Mouse (Mus musculus) erythroblast, adult 5-6 weeks (primary cell): Measurements from ENCODE around the gene Gm20388. TPM values are rescaled to one million over a fixed set of nuclear protein-coding genes. Genes with fewer than 3 reads are reported as not detected.
"Not testable (repeated sequence)": the region's sequence is repeated elsewhere in the genome, so short reads cannot be mapped to it uniquely, and the experiment has no call there.

Experiments used
- ATAC-seq: replicated peaks from 2 replicates; pipeline ENCODE4 v1.8.0; 2016; ENCODE audit warnings: moderate number of reproducible peaks, mild to moderate bottlenecking, moderate TSS enrichment, inconsistent platforms; ENCODE audit not compliant: poor library complexity, low FRiP score, severe bottlenecking
- total RNA-seq, 2 experiments: library from RNA; stranded (forward) in 1 of 2; stranded (reverse) in 1 of 2; fragments of 150-400 nt in 1 of 2; fragments of 200-764, 138-1000 nt in 1 of 2; gene quantifications; 2 replicates each; pipeline versions ENCODE4 v1.2.3 to v1.2.4; 2015 to 2017; ENCODE audit warnings: low replicate concordance in 2 of 2

Gene Gm20388
- total RNA-seq, 2 experiments from 2014 or later, result 2.9 to 7.8 TPM

DNA sequence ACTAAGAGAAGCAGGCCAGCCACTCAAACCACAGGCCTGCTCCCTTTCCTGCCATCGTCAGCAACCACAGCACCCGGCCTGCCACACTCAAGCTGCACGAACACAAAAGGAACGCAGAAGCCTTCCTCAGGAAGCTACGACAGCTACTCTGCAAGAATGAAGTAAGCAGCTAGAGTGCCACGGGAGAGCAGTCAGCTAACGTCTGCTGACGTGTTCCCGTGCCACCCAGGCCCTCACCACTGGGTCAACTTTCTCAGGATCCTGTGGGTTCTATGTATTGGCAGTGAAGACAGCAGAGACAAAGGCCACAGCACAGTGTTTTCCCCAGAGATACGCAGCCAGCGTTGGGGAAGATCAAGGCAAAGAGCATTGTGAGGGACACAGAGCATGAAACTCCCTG, 1732.7 kb downstream of the Gm20388 start:
- ATAC-seq, result no peak

DNA sequence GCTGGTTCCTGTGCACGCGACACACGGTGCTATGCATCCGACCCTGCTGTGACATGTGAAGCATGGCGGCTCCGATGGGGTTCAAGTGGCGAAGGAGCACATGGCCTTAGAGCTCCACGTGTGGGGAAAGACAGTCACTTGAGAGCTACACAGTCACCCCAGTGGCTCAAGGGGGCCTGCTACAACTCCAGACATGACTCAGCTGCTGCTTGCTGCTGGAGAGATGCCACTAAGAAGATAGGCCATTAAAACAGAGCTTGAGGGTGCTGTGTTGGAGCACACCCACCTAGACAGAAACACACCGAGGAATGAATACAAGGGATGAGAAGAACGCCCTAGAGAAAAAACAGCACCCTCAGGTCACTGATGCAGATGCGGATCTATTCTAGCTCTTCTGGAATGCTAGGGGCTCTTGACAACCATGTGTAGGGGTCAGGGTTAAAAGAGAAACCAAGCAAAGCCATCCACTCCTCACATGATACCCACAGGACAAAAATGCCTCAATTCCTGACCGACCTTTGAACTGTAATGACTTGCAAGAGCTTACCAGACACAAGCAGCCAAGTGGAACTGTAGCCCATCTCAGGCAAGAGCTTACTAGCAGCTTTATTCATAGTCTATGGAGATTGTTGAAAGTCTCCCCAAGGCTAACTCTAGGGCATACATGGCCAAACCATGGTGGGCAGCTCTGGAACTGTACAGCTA, 1737.0 kb downstream of the Gm20388 start:
- ATAC-seq, result no peak

DNA sequence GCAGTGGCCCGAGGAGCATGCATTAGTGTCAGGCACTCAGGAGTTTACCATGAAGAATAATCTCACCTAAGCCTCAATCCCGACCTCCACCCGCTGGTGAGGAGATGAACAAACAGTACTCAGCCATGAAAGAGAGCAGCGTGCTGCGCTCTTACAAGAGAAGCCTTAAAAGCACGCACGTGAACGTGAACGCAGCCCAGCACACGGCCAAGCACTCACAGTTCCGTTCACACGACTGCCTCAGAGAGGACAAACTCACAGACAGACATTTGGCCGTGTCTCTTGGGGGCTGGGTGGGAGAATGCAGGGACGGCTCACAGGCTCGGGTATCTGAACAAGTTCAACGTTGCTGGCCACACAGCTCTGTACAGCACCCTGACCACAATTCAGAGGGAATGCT, 1737.8 kb downstream of the Gm20388 start:
- no peak for ATAC-seq

DNA sequence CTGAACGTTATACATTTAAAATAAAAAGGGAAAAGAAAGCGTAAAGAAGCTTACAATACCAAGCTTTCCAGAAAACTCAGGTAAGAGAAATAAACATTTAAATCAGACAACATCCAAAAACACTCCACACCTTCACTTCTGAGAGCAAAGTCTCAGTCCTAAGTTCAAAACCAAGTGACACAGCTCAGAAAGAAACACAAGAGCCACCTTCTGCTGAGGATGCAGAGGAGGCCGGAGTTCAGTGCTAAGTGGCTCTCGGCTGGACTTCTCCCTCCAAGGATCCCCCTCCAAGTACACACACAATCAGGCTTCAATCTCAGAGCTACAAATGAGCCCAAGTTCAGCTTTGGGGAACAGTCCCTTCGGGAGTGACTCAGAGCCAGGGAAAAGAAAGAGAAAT, 1738.8 kb downstream of the Gm20388 start:
- no peak for ATAC-seq

DNA sequence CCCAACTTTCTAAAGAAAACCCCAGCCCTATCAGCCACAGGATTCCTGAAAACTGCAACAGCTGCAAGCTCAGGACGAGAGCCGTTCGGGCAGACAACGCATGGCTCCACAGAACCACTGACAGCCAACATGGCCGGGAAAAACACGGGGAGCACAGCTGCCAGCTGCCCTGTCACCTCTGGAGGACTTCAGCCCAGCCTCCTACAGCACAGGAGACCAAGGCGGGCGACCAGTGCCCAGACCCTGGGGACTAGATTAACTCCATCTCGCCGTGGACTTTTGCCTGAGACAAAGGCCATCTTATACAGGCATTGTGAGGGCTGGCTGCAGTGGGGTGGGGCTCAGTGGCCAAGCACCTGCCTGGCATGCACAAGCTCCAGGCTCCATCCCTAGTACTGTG, 1739.3 kb downstream of the Gm20388 start:
- no peak for ATAC-seq

DNA sequence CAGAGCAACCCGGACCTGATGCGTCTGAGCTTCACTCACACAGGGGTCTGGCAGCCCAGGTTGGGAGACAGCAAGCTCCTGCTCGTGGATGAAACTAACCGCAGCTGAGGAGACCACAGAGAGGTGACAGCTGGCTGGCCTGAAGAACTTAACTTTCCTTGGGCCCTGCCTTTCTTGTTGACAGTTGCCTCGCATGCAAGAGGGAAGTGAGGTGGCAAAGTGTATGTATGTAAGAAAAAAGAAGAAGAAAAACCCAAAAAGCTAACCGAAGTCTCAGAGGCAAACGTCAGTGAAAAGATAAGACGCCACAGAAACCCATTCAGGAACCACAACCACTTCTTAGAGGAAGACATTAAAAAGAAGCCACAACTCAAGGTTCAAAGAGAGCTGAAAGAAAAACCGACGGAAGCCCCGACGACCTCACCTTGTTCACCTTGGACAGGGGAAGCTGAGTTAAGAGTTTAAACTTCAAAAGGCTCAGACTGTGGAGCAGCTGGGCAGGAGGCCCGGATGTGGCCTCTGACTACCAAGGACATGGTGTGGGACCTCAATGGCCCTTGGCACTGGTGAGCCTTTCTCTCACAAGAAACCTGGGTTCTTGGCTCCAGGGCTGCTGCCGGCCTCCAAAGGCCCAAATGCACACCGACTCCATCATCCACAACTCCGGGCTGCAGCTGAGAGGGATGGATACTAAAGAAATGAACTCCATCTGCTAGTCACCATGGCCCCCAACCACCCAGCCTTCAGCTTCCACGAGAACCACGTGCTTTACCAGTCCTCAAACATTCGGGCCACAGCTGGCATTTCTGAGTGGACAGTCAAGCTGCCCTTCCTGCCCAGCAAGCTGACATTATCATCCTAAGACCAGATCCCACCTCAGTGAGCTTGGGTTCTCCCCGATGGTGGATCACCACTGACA, 1740.0 kb downstream of the Gm20388 start:
- no peak for ATAC-seq

DNA sequence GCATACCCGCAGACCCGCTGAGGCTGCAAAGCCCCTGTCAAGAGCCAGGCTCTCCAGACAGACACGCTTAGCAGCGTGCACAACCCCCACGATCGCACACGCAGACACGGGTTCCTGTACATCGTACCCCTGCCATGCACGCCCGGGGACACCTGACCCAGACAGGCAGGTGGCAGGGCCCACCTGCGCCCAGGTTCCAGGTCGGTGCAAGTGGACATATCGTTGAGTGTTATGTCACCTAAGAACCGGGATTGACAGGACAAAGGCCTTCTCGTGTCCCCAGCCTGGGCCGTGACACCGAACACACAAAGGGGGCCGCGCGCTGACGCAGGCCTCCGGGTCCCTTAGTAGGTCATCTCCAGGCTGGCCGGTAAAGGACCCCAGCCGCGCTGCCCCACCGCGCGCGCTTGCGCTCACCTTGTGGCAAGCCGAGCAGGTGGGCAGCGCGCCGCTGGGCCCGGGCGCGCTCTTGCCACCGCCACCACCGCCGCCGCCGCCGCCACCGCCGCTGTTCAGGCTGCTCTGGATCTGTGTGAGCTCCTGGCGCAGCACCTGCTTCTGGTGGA, 1740.8 kb downstream of the Gm20388 start:
- no peak for ATAC-seq

DNA sequence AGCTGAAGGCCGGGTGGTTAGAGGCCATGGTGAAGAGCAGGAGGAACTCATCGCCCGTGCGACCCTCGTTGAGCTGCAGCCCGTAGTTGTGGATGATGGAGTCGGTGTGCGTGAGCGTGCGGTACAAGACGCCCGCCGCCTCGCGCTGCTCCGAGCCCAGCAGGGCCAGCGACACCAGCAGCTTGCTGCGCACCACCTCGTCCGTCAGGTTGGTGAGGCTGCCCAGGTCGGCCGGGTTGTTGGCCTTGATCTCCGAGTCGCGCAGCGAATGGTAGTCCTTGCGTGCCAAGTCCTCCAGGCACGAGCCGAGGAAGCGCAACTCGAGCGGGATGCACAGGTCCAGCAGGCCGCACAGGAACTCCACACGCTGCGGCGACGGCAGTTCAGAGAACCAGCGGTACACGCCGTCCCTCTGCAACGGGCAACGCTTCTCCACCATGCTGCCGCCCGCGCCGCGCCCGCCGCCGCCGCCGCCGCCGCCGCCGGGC, 1741.3 kb downstream of the Gm20388 start:
- no peak for ATAC-seq

DNA sequence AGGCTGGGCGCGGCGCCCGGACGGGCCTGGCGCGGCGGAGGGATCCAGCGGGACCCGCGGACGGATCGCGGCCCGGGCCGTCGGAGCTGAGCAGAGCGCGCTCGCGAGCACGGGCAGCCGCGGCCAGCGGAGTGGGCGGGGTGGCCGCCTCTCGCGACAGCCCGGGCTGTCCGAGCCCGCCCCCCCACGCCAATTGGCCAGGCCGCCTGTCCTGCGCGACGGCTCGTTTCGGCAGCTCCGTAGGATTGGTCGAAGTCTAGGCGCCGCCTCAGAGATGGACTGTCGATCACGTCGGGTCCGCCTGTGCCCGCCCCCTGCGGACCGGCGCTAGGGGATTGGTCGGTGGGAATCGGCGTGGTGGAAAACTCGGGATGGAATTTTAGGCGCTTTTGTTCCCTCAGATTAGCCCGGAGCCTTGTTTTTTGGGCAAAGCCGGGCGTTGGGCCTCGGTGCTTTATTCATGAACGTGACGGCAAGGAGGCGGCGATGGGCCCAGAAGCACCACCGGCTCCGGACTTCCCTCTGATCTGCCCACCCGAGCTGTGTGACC, 1742.2 kb downstream of the Gm20388 start, which contains the start of gene Zcchc14:
Gene Zcchc14 (minus strand): TSS at position 128 of the 550 bp plus-strand sequence.
- no peak for ATAC-seq

DNA sequence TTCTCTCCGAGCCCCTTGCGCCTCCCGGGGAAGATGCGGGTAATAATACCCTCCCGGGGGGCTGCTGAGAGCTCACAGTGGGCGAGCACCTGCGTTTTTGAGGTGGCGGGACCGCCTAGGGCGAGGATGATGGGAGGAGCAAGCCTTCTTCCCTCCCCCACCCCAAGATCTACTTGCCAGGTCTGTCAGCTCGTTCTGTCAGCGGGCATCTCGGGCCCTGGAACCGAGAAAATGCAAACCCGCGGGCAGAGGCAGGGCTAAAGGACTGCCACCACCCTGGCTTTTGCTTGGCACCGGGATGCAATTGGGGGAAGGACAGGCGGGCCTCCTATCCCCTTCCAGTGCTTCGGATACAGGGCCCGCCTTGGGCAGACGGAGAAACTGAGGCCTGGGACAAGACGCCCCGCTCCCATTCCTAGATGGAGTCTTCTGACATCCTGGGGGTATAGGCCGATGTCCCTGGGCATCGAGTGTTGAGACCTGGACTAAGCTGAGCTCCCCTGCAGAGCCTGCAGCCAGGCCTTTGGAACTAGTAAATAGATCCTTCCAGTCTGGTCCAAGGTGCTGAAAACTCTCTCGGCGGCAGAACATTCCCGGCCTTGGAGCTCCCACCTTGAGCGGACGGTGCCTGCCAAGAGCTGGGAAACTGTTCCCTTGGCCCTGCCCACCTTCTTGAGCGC, 1742.8 kb downstream of the Gm20388 start:
- no peak for ATAC-seq

DNA sequence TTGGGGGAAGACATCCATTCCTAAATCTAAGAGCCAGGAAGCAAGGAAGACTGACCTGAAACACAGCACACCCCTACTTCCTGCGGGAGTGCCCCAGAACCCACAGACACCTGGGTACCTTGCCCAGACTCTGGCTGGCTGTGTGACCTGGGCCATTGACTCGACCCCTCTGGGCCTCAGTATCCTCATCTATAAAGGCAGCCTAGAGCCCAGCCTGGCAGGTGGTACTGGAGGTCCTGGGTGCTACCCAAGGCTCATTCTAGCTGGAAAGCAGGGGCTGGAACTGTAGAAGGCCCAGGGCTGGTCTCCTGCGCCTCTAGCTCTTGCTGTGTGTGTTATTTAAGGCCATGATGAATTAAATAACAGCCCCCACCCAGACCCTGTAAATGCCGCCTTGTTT, 1743.5 kb downstream of the Gm20388 start:
- no peak for ATAC-seq

DNA sequence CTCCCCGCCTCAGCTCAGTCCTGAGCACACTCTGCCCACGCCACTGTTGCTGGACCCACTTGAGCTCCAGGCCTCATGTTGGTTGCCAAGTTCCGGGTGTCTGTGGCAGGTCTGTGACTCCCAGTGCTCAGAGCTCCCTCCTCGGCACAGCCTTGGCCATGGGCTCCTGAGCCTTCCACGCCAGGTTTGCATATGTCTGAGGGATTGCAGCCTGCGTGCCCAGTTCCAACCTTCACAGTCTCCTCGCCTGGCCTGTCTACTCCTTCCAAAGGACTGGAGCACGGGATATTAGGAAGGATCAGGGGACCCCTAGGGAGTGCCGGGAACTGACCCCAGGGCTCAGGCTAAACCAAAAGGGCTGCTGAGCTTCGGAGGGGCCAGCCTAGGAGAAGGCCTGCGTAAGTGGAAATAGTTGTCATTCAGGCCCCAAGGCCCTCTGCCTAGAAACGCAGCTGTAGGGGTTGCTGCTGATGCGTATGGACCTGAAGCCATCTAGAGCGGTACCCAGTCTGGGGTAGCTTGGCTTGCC, 1744.4 kb downstream of the Gm20388 start:
- ATAC-seq, result no peak

DNA sequence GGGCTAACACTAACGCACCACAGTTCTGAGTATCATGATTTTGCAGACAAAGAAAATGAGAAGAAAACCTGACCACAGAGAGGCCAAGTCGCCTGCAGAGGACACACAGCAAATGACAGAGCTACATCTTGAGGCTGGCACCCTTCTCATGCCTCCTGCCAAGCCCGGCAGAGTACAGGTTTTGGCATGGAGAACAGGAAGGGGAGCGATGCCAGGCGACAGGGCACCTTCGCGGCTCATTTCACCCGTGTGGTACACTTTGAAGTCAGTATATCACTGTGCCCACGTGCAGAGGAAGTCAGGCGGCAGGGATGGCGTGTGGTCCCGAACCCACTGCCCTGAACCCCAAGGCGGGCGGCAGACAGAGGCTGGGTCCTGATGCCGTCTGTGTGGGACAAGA, 1750.0 kb downstream of the Gm20388 start:
- ATAC-seq, result no peak

DNA sequence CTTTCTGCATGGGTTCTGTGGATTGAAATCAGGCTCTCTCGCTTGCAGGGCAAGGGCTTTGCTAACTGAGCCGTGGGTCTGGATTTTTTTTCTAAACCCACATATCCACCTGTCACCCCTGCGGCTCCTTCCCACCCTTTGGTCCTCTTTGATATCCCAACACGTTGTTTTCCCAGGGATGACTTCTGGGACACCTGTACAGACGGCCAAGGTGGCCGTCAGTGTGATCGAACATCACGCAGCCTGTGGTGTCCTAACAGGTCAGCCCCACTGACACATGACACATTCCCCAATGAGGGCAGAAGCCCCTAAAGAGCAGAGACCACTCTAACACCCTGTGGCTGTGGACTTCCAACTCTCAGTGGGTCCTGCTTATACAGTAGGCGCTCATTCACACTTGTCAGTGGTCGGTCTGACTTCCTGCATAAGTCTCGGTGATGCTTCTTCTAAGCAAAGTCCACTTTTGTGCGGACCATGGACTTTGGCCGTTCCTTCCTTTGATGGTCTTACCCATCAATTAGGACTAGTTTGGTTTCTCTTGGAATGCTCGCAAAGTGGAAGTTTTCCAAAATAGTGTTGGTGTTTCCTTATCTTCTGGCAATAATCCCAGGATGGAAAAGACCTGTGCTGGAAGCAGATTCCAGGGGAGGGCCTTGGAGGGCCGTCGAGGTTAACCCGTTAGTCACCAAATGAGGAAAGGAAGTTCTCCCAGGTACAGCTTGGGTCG, 1751.2 kb downstream of the Gm20388 start:
- no peak for ATAC-seq

DNA sequence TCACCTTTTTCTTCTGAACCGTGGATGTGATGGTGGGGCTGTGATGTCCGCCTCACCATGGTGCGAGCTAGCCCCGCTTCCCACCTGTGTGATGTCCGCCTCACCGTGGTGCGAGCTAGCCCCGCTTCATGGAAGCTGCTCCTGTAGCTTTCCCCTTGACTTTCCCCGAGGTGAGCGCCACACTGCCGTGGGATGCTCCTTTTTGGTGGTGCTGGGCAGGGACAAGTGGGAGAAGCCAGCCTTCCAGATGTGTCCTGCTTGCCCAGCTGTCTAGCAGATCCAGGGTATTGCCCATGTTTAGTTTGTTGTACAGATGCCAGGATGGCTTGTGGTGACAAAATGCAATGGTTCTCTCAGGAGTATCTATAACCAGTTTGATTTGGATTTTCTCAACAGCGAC, 1752.5 kb downstream of the Gm20388 start:
- no peak for ATAC-seq

DNA sequence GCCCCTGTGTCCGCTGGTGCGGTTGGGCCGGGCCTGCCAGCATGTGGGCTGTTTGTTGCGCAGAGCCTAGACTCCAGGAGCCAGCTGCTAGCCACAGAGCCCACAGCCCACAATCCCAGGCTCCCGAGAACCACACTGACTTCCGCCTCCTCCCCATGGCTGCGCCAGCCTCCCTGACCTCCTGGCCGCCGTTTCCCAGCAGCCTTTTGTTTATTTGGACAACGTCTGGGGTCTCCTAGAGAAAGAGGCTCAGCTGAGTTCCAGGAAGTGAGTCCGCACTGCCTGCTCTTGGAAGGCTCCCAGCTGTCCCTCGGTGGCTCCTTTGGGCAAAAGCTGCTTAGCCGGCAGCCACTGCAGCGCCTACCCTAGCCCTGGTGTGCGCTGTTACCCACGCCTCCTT, 1754.7 kb downstream of the Gm20388 start:
- ATAC-seq, result no peak

DNA sequence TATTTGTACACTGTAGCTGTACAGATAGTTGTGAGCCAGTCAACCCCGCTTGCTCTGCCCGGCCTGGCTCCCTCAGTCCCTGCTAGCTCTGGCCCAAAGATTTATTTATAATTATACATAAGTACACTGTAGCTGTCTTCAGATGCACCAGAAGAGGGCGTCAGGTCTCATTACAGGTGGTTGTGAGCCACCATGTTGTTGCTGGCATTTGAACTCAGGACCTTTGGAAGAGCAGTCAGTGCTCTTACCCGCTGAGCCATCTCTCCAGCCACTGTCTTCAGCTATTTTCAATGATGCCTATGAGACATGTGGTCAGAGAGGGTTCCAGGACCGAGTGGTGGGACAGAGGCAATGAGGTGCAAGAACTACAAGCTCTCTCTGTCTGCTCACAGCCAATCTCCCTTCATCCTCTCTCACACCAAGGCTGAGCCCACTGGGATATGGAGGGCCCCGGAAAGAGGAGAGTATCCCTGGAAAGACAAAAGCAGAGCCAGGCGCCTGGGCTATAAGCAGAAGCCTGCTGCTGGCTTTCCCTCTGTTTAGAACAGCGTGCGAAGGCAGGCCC, 1757.4 kb downstream of the Gm20388 start:
- not testable (repeated sequence) for ATAC-seq

DNA sequence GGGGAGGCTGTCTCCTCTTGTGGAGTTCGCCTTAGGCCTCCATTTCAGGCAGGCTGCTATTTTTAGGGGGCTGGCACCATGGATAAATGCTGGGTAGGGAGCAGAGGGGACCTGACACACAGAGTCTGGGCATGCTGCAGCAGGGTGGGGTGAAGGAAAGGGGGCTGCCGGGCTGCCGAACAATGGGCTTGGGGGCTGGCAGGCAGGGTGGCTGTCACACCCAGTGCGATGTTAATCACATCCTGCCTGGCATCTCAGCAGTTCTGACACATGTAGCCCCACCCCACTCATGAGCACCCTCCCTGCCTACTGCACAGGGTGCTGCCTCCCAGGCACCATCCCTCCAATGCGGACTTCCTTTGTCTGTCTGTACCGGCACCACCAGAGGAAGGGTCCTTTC, 1757.9 kb downstream of the Gm20388 start:
- ATAC-seq, result no peak

DNA sequence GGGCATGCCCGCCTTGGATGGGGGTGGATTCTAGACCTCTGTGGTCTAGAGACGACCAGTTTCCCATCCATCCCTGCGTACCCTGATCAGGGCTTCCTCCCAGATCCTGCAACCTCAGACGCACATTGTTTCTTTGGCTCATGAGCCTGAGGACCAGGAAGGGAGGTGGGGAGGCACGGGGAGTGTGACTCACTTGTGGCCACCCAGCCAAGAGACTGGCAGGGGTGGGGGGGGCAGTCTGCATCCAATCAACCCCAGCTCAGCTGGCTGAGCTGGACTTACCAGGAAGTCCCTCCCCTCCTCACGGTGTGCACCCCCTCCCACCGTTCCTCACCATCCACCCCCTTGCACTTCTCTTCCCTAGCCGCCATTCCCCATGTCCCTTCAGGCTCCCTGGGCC, 1758.6 kb downstream of the Gm20388 start:
- ATAC-seq, result no peak
